Mouse (Mus musculus) stomach, embryonic 15.5 days (tissue): ENCODE measurements around the gene Prkcb. TPM values are rescaled to one million over a fixed set of nuclear protein-coding genes. Genes with fewer than 3 reads are reported as not detected.

Experiments
- ATAC-seq: fragments of 200-750 bp; cut with Nextera tagmentation; 2 replicates; pipeline ENCODE4 v1.8.0; 2017; ENCODE audit warnings: low read depth, moderate number of reproducible peaks, moderate TSS enrichment; ENCODE audit not compliant: insufficient read depth, low FRiP score
- H3K27ac ChIP-seq: fragments of 300-500 bp; sonication (generic); 2 replicates; pipeline ENCODE4 v1.5.1; 2015; ENCODE audit warnings: mild to moderate bottlenecking, inconsistent platforms
- H3K27me3 ChIP-seq: fragments of 300-500 bp; sonication (generic); replicated peaks from 2 replicates; pipeline ENCODE4 v1.6.1; 2015; ENCODE audit warnings: inconsistent platforms
- H3K36me3 ChIP-seq: fragments of 300-500 bp; sonication (generic); 2 replicates; pipeline ENCODE4 v1.6.1; 2015; ENCODE audit warnings: inconsistent platforms
- H3K4me1 ChIP-seq: fragments of 300-500 bp; sonication (generic); 2 replicates; pipeline ENCODE4 v1.6.1; 2015; ENCODE audit warnings: inconsistent platforms
- H3K4me2 ChIP-seq: fragments of 300-500 bp; sonication (generic); 2 replicates; pipeline ENCODE4 v1.6.1; 2015; ENCODE audit warnings: mild to moderate bottlenecking, inconsistent platforms
- H3K4me3 ChIP-seq: fragments of 300-500 bp; sonication (generic); replicated peaks from 2 replicates; pipeline ENCODE4 v1.5.1; 2015; ENCODE audit warnings: inconsistent platforms
- H3K9ac ChIP-seq: fragments of 300-500 bp; sonication (generic); 2 replicates; pipeline ENCODE4 v1.6.1; 2015; ENCODE audit warnings: inconsistent platforms
- H3K9me3 ChIP-seq: fragments of 300-500 bp; sonication (generic); 2 replicates; pipeline ENCODE4 v1.6.1; 2016; ENCODE audit warnings: inconsistent platforms
- WGBS: fragments of 180-500 bp; shearing (Covaris S2); methylation state at CpG from one replicate; pipeline ENCODE4 v1.1.7; 2015; 5-methylcytosine and 5-hydroxymethylcytosine counted together
- polyA plus RNA-seq: library from polyadenylated mRNA; unstranded; fragments of >200 nt; fragmentation: Nextera tagmentation; extraction: Ambion mirVana; gene quantifications from 2 replicates; pipeline ENCODE4 v1.2.1, GENCODE M21; 2015

The Prkcb gene
- polyA plus RNA-seq, 1 experiment from 2014 or later, result 14.3 TPM

GRCm38 (mm10) chr7:122528201-122528600, 239.7 kb downstream of the Prkcb start:
- H3K9ac ChIP-seq, result no peak overlapping the region
- no peak for ATAC-seq
- H3K9me3 ChIP-seq, result no peaks in the 10 kb centered on the region
- H3K4me2 ChIP-seq, result no peak overlapping the region
- no peak overlapping the region for H3K27ac ChIP-seq
- no peaks in the 10 kb centered on the region for H3K36me3 ChIP-seq
- no peaks in the 10 kb centered on the region for H3K27me3 ChIP-seq
- no peaks in the 10 kb centered on the region for H3K4me1 ChIP-seq
- 89% methylated on average over 11 of the region's 11 CpGs for WGBS
- no peak overlapping the region for H3K4me3 ChIP-seq

DNA sequence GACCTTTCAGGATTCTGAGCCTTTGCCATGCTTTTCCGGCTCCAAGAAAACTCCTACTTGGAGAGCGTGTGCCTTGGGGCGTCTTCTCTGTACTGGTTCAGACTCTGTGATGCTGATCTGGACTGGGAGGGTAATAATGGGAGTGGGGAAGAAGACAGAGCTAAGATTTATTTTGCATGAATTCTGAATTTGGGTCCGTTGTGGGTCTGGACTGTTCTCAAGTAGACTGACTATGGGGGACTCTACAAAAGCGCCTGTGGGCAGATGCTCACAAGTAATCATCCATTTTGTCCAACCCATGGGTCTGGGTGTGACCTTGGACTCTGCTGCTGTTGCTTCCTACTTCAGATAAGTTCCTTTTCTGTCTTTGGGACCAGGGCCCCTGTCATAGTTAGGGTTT, 240.1 kb downstream of the Prkcb start:
- Histone ChIP-seq H3K9ac (no peak overlapping the region), H3K9me3 (no peaks in the 10 kb centered on the region), H3K4me1 (no peaks in the 10 kb centered on the region), H3K27me3 (no peaks in the 10 kb centered on the region), H3K4me3 (no peak overlapping the region), H3K27ac (no peak overlapping the region), H3K4me2 (no peak overlapping the region), H3K36me3 (no peaks in the 10 kb centered on the region)
- WGBS, result 94% methylated on average over 5 of the region's 5 CpGs
- ATAC-seq, result no peak

DNA sequence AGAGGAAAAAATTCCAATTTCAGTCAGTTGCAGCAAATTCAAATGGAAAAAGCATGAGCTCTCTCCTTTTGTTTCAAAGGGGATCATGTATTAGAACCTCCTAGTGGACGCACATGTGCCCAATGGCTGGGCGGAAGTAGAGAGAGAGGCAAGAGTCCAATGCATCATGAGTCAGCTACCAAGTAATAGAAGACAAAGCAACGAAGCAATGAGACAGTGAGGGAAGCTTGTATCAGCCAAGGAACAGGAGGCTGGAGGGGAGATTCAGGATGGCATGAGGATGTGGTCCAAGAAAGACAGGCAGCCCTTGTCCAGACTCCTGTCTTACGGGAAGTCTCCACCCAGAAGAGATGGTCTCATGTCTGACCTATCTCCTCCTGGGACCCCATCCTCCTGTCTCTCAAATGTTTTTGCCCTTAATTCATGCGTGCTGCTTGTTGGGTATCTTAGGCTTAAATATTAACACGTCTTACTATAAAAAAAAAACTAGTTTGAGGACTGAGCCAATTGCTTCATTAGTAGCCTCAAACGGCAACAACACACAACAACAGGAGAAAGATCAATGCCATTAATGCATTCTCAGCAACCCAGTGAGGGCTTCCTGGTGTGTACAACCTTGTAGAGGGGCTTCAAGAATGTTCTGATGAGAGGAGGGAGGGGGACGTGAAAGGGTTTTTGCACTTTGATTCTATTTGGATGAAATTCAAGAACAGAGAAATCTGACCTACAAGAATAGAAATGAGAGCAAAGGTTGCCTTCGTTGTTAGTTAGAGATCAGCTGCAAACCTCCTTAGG, 245.2 kb downstream of the Prkcb start:
- no peak overlapping the region for H3K9ac ChIP-seq
- no peaks in the 10 kb centered on the region for H3K9me3 ChIP-seq
- H3K27ac ChIP-seq, result no peak overlapping the region
- no peak overlapping the region for H3K4me3 ChIP-seq
- H3K36me3 ChIP-seq, result no peaks in the 10 kb centered on the region
- H3K4me1 ChIP-seq, result no peaks in the 10 kb centered on the region
- 85% methylated on average over 9 of the region's 9 CpGs for WGBS
- no peaks in the 10 kb centered on the region for H3K27me3 ChIP-seq
- H3K4me2 ChIP-seq, result no peak overlapping the region
- ATAC-seq, result no peak

- no peak overlapping the region for H3K4me3 ChIP-seq
- H3K4me1 ChIP-seq, result no peaks in the 10 kb centered on the region
- H3K9ac ChIP-seq, result no peak overlapping the region
- 76% methylated on average over 3 of the region's 3 CpGs for WGBS
- H3K27me3 ChIP-seq, result no peaks in the 10 kb centered on the region
- no peak overlapping the region for H3K4me2 ChIP-seq
- H3K9me3 ChIP-seq, result no peaks in the 10 kb centered on the region
- H3K36me3 ChIP-seq, result no peaks in the 10 kb centered on the region
- H3K27ac ChIP-seq, result no peak overlapping the region
- ATAC-seq, result no peak
Measured at GRCm38 (mm10) chr7:122544616-122545015, 256.1 kb downstream of the Prkcb start.

DNA sequence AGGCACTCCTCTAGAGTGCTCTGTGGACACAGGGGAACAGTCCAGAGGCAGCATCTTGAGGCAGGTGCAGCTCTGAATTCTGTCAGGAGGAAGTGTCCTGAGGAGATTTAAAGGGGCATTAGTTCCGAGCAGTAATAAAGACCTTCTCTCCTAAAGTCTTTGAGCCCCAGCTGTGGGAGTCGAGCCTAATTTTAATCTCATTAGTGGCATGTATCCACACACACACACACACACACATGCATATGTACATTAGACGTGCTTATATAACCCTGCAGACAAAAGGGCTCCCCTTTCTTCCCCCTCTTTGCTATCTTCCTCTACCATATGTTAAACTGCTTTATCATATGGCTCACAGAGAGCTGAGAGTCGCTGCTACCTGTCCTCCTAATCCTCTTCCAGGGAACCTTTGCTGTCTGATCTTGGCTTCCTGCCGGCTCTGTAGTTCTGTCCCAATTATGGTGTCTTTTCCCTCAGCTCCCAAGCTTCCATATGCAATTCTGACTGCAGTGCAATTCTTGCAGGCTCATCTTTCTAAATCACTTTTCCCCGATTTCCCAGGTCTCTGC, 268.1 kb downstream of the Prkcb start:
- Histone ChIP-seq H3K27ac (no peak overlapping the region), H3K27me3 (no peaks in the 10 kb centered on the region), H3K4me1 (no peaks in the 10 kb centered on the region), H3K4me2 (no peak overlapping the region), H3K9ac (no peak overlapping the region), H3K36me3 (no peaks in the 10 kb centered on the region), H3K9me3 (no peaks in the 10 kb centered on the region), H3K4me3 (no peak overlapping the region)
- 51% methylated on average over 6 of the region's 6 CpGs for WGBS
- no peak for ATAC-seq

DNA sequence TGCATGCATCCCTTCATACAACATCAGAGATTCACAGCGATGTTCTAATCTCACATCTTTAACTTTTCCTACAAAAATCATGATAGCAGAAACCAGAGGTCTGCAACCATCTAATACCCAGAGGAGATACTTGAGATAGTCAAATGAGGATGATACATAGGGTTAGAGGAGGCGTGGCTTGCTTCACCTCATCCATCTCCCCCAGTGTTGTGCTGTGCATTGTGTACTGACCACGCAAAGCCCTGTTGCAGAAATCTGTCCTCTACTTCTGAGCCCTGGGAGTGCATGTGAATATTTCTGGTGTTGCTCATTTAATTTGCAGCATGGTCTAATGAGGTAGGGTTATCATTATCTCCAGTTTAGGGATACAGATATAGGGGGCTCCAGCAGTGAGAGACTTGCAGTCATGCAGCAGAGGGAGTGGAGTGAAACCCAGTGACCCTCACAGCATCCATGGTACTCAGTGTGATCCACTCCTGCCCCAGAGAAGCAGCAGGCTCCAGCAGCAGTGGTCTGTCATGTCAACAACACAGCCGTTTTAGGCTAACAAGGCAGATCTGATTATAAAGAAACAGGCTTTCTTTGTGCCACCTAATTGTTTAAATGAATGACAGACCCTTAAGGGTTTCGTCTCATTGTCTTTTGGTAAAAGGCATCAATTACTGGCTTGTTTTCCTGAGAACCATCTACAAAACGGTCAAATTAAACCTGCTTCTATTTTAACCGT, 269.7 kb downstream of the Prkcb start:
- Histone ChIP-seq H3K4me1 (no peaks in the 10 kb centered on the region), H3K27ac (no peak overlapping the region), H3K9me3 (no peaks in the 10 kb centered on the region), H3K27me3 (no peaks in the 10 kb centered on the region), H3K4me2 (no peak overlapping the region), H3K4me3 (no peak overlapping the region), H3K36me3 (no peaks in the 10 kb centered on the region), H3K9ac (no peak overlapping the region)
- ATAC-seq, result no peak
- 55% methylated on average over 7 of the region's 7 CpGs for WGBS

GRCm38 (mm10) chr7:122558912-122559311, 270.4 kb downstream of the Prkcb start:
- Histone ChIP-seq H3K36me3 (no peaks in the 10 kb centered on the region), H3K27me3 (no peaks in the 10 kb centered on the region), H3K9me3 (no peaks in the 10 kb centered on the region), H3K27ac (no peak overlapping the region), H3K4me3 (no peak overlapping the region), H3K9ac (no peak overlapping the region), H3K4me2 (no peak overlapping the region), H3K4me1 (no peaks in the 10 kb centered on the region)
- WGBS, result 32% methylated on average over 6 of the region's 6 CpGs
- ATAC-seq, result no peak

GRCm38 (mm10) chr7:122562586-122562985, 274.0 kb downstream of the Prkcb start:
- no peak for ATAC-seq
- H3K4me1 ChIP-seq, result no peaks in the 10 kb centered on the region
- no peaks in the 10 kb centered on the region for H3K9me3 ChIP-seq
- no peak overlapping the region for H3K4me3 ChIP-seq
- no peak overlapping the region for H3K27ac ChIP-seq
- H3K9ac ChIP-seq, result no peak overlapping the region
- H3K36me3 ChIP-seq, result no peaks in the 10 kb centered on the region
- WGBS, result 48% methylated on average over 5 of the region's 5 CpGs
- H3K27me3 ChIP-seq, result no peaks in the 10 kb centered on the region
- H3K4me2 ChIP-seq, result no peak overlapping the region

DNA sequence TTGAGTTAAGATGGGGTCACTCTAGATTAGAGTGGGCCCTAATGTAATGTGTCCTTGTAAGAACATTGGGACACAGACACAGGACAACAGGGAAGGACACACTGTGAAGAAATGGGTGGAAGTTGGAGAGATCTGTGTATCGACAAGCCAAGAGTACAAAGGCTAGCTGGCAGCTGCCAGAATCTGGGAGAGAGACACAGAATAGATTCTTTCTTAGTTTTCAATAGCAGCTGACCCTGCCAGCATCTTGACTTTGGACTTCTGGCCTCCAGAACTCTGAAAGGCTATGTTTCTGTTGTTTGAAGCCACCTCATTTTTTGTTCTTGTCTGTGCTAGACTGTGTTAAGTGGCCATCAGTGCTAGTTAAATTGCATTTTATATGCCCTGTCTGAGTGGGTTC, 276.8 kb downstream of the Prkcb start:
- H3K27ac ChIP-seq, result no peak overlapping the region
- no peaks in the 10 kb centered on the region for H3K9me3 ChIP-seq
- H3K36me3 ChIP-seq, result no peaks in the 10 kb centered on the region
- no peak overlapping the region for H3K4me2 ChIP-seq
- no peaks in the 10 kb centered on the region for H3K4me1 ChIP-seq
- no peak overlapping the region for H3K9ac ChIP-seq
- no peak overlapping the region for H3K4me3 ChIP-seq
- no peaks in the 10 kb centered on the region for H3K27me3 ChIP-seq
- 83% methylated on average over 1 of the region's 1 CpGs for WGBS
- no peak for ATAC-seq

DNA sequence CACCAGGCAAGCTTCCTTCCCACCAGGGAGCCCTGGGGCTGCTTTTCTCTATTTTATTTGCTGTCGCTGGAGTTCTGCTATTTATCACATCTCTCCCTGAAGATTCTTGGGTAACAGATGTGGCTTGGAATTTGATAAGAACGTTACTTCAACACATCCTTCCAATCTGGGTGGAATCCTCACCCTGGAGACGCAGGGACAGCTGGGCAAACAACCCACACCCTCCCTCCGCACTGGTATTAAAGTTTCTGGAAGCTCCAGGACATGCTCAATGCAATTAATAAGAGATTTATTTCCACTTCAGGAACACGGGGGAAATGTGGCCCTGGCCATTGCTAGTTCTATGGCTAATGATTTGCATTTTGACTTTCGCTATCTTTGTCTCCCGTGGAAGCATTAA, 277.5 kb downstream of the Prkcb start:
- Histone ChIP-seq H3K4me1 (no peaks in the 10 kb centered on the region), H3K9ac (no peak overlapping the region), H3K9me3 (no peaks in the 10 kb centered on the region), H3K27ac (no peak overlapping the region), H3K4me2 (no peak overlapping the region), H3K27me3 (no peaks in the 10 kb centered on the region), H3K4me3 (no peak overlapping the region), H3K36me3 (no peaks in the 10 kb centered on the region)
- WGBS, result 48% methylated on average over 7 of the region's 7 CpGs
- ATAC-seq, result no peak

DNA sequence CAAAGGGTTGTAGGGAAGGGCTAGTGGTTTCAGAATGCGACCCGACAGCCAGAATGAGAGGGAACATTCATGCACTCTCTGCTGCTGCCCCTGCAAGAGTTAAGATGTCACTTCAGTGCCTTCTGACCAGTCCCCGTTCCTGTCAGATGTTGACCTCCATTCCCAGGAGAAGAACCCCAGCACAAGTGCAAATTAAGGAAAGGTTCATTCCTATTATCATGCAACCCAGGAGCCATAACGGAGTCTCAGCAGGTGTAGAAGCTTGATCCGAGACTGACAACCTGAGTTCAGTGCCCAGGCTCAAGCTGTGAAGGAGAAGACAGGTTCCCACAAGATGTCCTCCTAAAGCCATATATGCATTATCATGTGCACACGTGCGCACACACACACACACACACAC, 280.2 kb downstream of the Prkcb start:
- Histone ChIP-seq H3K4me3 (no peak overlapping the region), H3K9me3 (no peaks in the 10 kb centered on the region), H3K27me3 (no peaks in the 10 kb centered on the region), H3K4me1 (no peaks in the 10 kb centered on the region), H3K36me3 (no peaks in the 10 kb centered on the region), H3K27ac (no peak overlapping the region), H3K9ac (no peak overlapping the region), H3K4me2 (no peak overlapping the region)
- WGBS, result 79% methylated on average over 7 of the region's 7 CpGs
- ATAC-seq, result no peak

- ATAC-seq, result no peak
- Histone ChIP-seq H3K9ac (no peak overlapping the region), H3K27ac (no peak overlapping the region), H3K27me3 (no peaks in the 10 kb centered on the region), H3K9me3 (no peaks in the 10 kb centered on the region), H3K4me1 (no peaks in the 10 kb centered on the region), H3K36me3 (no peaks in the 10 kb centered on the region), H3K4me2 (no peak overlapping the region), H3K4me3 (no peak overlapping the region)
- 63% methylated on average over 4 of the region's 4 CpGs for WGBS
Measured at GRCm38 (mm10) chr7:122570407-122570806, 281.9 kb downstream of the Prkcb start.
